Mouse (Mus musculus): ENCODE results near the gene Clps.

- TF ChIP-seq GATA1 (IDR thresholded peaks at IDR 0.05; ENCODE audit: borderline replicate concordance, low read length) (no peak), FLI1 (IDR thresholded peaks at IDR 0.05; ENCODE audit: low read length) (no peak)
These were observed 28.0 kb downstream of the Clps start for GRCm38 (mm10) chr17:28532557-28532956.

All from megakaryocyte, embryonic 14.5 days (primary cell).